Mouse (Mus musculus): ENCODE measurements around the gene Uba7. TPM values are rescaled to one million over a fixed set of nuclear protein-coding genes. Genes with fewer than 3 reads are reported as not detected.
"Not testable (repeated sequence)": the region's sequence is repeated elsewhere in the genome, so short reads cannot be mapped to it uniquely, and the experiment has no call there.

Gene Uba7
- polyA plus RNA-seq, 1 experiment from 2014 or later: 13.2 TPM

GRCm38 (mm10) chr9:108003531-108003890 lies 28.2 kb downstream of the Uba7 start:
- H3K4me1 ChIP-seq (ENCODE audit: control insufficient read depth, insufficient read depth, low read length): no peaks in the 10 kb centered on the region
- peak; percentile 19 for DNase-seq (ENCODE audit: low spot score)
- H3K27me3 ChIP-seq (ENCODE audit: control insufficient read depth, insufficient read depth, low read length): no peaks in the 10 kb centered on the region
- no peak for ATAC-seq (replicated peaks; ENCODE audit: insufficient number of reproducible peaks, low FRiP score, low TSS enrichment, low read depth)
- H3K4me2 ChIP-seq (ENCODE audit: low read depth, low read length): peak overlapping the region; percentile 54
- WGBS: 18% methylated on average over 8 of the region's 8 CpGs
- no peak overlapping the region for H3K27ac ChIP-seq (replicated peaks; ENCODE audit: low read depth, low read length)
- peak overlapping the region; percentile 94 for H3K9ac ChIP-seq (replicated peaks; ENCODE audit: low read length)
- H3K4me3 ChIP-seq (ENCODE audit: low read depth, low read length): peak overlapping the region; percentile 88
- H3K9me3 ChIP-seq (replicated peaks; ENCODE audit: control insufficient read depth, low read length): no peaks in the 10 kb centered on the region
- H3K36me3 ChIP-seq (replicated peaks; ENCODE audit: control insufficient read depth, insufficient read depth, low read depth, low read length): no peaks in the 10 kb centered on the region

- Histone ChIP-seq H3K9ac (replicated peaks; ENCODE audit: low read length) (no peak overlapping the region), H3K27ac (replicated peaks; ENCODE audit: low read depth, low read length) (no peak overlapping the region), H3K4me3 (ENCODE audit: low read depth, low read length) (no peak overlapping the region), H3K4me2 (ENCODE audit: low read depth, low read length) (no peak overlapping the region), H3K9me3 (replicated peaks; ENCODE audit: control insufficient read depth, low read length) (no peaks in the 10 kb centered on the region), H3K36me3 (replicated peaks; ENCODE audit: control insufficient read depth, insufficient read depth, low read depth, low read length) (no peaks in the 10 kb centered on the region), H3K27me3 (ENCODE audit: control insufficient read depth, insufficient read depth, low read length) (no peaks in the 10 kb centered on the region), H3K4me1 (ENCODE audit: control insufficient read depth, insufficient read depth, low read length) (no peaks in the 10 kb centered on the region)
- ATAC-seq (replicated peaks; ENCODE audit: insufficient number of reproducible peaks, low FRiP score, low TSS enrichment, low read depth) (no peak), DNase-seq (ENCODE audit: low spot score) (no peak)
- 92% methylated on average over 5 of the region's 5 CpGs for WGBS
Measured at GRCm38 (mm10) chr9:108008041-108008440, 32.7 kb downstream of the Uba7 start.

DNA sequence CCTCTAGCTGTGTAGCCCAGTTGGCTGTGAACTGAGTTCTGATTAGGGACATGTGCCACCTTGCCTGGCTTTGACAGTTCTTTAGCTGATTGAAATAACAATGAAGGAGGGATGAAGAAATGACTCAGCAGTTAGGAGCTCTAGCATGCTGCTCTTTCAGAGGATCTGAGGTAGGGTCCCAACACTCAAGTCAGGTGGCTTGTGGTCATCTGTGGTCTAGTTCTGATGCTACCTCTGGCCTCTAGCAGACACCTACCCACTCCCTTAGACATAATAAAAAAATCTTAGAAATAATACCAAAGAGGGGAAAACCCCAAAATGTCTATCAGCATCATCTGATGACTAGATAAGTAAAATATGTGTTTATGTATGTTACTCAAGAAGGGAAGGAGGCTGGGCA lies 35.1 kb downstream of the Uba7 start:
- no peak overlapping the region for H3K4me2 ChIP-seq (ENCODE audit: low read depth, low read length)
- H3K9me3 ChIP-seq (replicated peaks; ENCODE audit: control insufficient read depth, low read length): no peaks in the 10 kb centered on the region
- no peaks in the 10 kb centered on the region for H3K27me3 ChIP-seq (ENCODE audit: control insufficient read depth, insufficient read depth, low read length)
- H3K9ac ChIP-seq (replicated peaks; ENCODE audit: low read length): no peak overlapping the region
- no peak for DNase-seq (ENCODE audit: low spot score)
- no peak overlapping the region for H3K4me3 ChIP-seq (ENCODE audit: low read depth, low read length)
- no peaks in the 10 kb centered on the region for H3K36me3 ChIP-seq (replicated peaks; ENCODE audit: control insufficient read depth, insufficient read depth, low read depth, low read length)
- H3K4me1 ChIP-seq (ENCODE audit: control insufficient read depth, insufficient read depth, low read length): no peaks in the 10 kb centered on the region
- no peak for ATAC-seq (replicated peaks; ENCODE audit: insufficient number of reproducible peaks, low FRiP score, low TSS enrichment, low read depth)
- H3K27ac ChIP-seq (replicated peaks; ENCODE audit: low read depth, low read length): no peak overlapping the region

- 93% methylated on average over 2 of the region's 2 CpGs for WGBS
- not testable (repeated sequence) for DNase-seq (ENCODE audit: low spot score); H3K4me3 ChIP-seq (ENCODE audit: low read depth, low read length); H3K4me2 ChIP-seq (ENCODE audit: low read depth, low read length); H3K9ac ChIP-seq (replicated peaks; ENCODE audit: low read length); H3K9me3 ChIP-seq (replicated peaks; ENCODE audit: control insufficient read depth, low read length); H3K27ac ChIP-seq (replicated peaks; ENCODE audit: low read depth, low read length); H3K27me3 ChIP-seq (ENCODE audit: control insufficient read depth, insufficient read depth, low read length); H3K36me3 ChIP-seq (replicated peaks; ENCODE audit: control insufficient read depth, insufficient read depth, low read depth, low read length); ATAC-seq (replicated peaks; ENCODE audit: insufficient number of reproducible peaks, low FRiP score, low TSS enrichment, low read depth); H3K4me1 ChIP-seq (ENCODE audit: control insufficient read depth, insufficient read depth, low read length)
Measured at GRCm38 (mm10) chr9:108013577-108013976, 38.3 kb downstream of the Uba7 start.

DNA sequence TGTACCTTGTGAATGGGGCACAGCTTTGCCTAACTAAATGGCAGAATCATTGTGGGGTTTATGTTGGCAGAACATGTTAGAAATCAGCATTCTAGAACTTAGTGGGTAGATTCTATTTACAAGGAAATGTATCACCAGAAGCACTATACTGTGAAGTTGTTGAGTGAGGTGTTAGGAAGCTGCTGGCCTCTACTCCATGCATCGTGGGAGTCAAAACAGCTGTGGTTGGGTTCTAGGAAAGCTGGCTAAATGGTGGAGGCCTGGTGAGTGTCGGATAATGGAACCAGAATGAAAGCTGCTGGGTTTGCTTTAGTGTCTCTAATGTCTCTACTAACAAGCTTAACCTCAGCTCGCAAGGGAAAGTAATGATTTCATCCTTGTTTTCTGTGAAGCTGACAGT lies 41.8 kb downstream of the Uba7 start:
- H3K36me3 ChIP-seq (replicated peaks; ENCODE audit: control insufficient read depth, insufficient read depth, low read depth, low read length): no peaks in the 10 kb centered on the region
- H3K9ac ChIP-seq (replicated peaks; ENCODE audit: low read length): no peak overlapping the region
- 84% methylated on average over 3 of the region's 3 CpGs for WGBS
- H3K4me1 ChIP-seq (ENCODE audit: control insufficient read depth, insufficient read depth, low read length): no peaks in the 10 kb centered on the region
- H3K27ac ChIP-seq (replicated peaks; ENCODE audit: low read depth, low read length): no peak overlapping the region
- no peak for DNase-seq (ENCODE audit: low spot score)
- H3K4me3 ChIP-seq (ENCODE audit: low read depth, low read length): no peak overlapping the region
- no peaks in the 10 kb centered on the region for H3K9me3 ChIP-seq (replicated peaks; ENCODE audit: control insufficient read depth, low read length)
- no peak overlapping the region for H3K4me2 ChIP-seq (ENCODE audit: low read depth, low read length)
- ATAC-seq (replicated peaks; ENCODE audit: insufficient number of reproducible peaks, low FRiP score, low TSS enrichment, low read depth): no peak
- no peaks in the 10 kb centered on the region for H3K27me3 ChIP-seq (ENCODE audit: control insufficient read depth, insufficient read depth, low read length)

GRCm38 (mm10) chr9:108020741-108021140 lies 45.4 kb downstream of the Uba7 start:
- no peak overlapping the region for H3K4me3 ChIP-seq (ENCODE audit: low read depth, low read length)
- ATAC-seq (replicated peaks; ENCODE audit: insufficient number of reproducible peaks, low FRiP score, low TSS enrichment, low read depth) (no peak), DNase-seq (ENCODE audit: low spot score) (no peak)
- WGBS: 93% methylated on average over 1 of the region's 1 CpGs
- no peak overlapping the region for H3K9ac ChIP-seq (replicated peaks; ENCODE audit: low read length)
- H3K27me3 ChIP-seq (ENCODE audit: control insufficient read depth, insufficient read depth, low read length): no peaks in the 10 kb centered on the region
- H3K4me2 ChIP-seq (ENCODE audit: low read depth, low read length): no peak overlapping the region
- no peak overlapping the region for H3K27ac ChIP-seq (replicated peaks; ENCODE audit: low read depth, low read length)
- H3K36me3 ChIP-seq (replicated peaks; ENCODE audit: control insufficient read depth, insufficient read depth, low read depth, low read length): peaks cover 7% of the 10 kb centered on the region
- H3K9me3 ChIP-seq (replicated peaks; ENCODE audit: control insufficient read depth, low read length): no peaks in the 10 kb centered on the region
- no peaks in the 10 kb centered on the region for H3K4me1 ChIP-seq (ENCODE audit: control insufficient read depth, insufficient read depth, low read length)

DNA sequence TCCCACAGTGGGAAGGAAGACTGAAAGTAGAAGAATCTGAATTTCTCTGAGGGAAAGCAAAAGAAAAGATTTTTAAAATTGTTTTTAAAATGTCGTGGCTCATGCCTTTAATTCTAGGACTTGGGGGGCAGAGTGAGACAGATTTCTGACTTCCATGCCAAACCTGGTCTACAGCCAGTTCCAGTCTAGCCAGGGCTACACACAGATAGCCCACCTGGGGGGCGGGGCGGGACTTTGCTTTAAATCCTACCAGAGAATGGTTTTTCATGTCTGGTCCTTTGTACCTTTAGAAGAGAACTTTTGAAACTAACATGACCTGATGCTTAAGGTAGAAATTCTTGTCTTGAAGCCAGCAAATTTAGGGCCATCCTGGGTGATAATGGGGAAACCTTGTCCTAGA lies 47.9 kb downstream of the Uba7 start:
- 89% methylated on average over 3 of the region's 3 CpGs for WGBS
- Histone ChIP-seq H3K9ac (replicated peaks; ENCODE audit: low read length) (no peak overlapping the region), H3K4me3 (ENCODE audit: low read depth, low read length) (no peak overlapping the region), H3K27ac (replicated peaks; ENCODE audit: low read depth, low read length) (no peak overlapping the region), H3K4me2 (ENCODE audit: low read depth, low read length) (no peak overlapping the region), H3K4me1 (ENCODE audit: control insufficient read depth, insufficient read depth, low read length) (no peaks in the 10 kb centered on the region), H3K9me3 (replicated peaks; ENCODE audit: control insufficient read depth, low read length) (no peaks in the 10 kb centered on the region), H3K36me3 (replicated peaks; ENCODE audit: control insufficient read depth, insufficient read depth, low read depth, low read length) (peaks cover 22% of the 10 kb centered on the region), H3K27me3 (ENCODE audit: control insufficient read depth, insufficient read depth, low read length) (no peaks in the 10 kb centered on the region)
- DNase-seq (ENCODE audit: low spot score) (no peak), ATAC-seq (replicated peaks; ENCODE audit: insufficient number of reproducible peaks, low FRiP score, low TSS enrichment, low read depth) (no peak)

DNA sequence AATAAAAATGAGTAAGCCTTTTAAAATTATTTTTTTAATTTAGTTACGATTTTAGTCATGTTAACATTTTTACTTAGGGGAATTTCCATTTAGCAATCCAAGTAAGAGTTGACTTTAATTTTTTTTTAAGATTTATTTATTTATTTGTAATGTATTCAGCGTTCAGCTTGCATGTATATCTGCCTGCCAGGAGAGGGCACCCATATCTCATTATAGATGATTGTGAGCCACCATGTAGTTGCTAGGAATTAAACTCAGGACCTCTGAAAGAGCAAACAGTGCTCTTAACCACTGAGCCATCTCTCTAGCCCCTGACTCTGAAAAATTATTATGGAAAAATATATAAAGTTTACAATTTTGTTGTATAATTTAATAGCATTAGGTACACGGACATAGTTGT lies 51.3 kb downstream of the Uba7 start:
- H3K4me3 ChIP-seq (ENCODE audit: low read depth, low read length): no peak overlapping the region
- DNase-seq (ENCODE audit: low spot score) (no peak), ATAC-seq (replicated peaks; ENCODE audit: insufficient number of reproducible peaks, low FRiP score, low TSS enrichment, low read depth) (no peak)
- H3K27me3 ChIP-seq (ENCODE audit: control insufficient read depth, insufficient read depth, low read length): no peaks in the 10 kb centered on the region
- H3K4me2 ChIP-seq (ENCODE audit: low read depth, low read length): no peak overlapping the region
- no peak overlapping the region for H3K27ac ChIP-seq (replicated peaks; ENCODE audit: low read depth, low read length)
- H3K36me3 ChIP-seq (replicated peaks; ENCODE audit: control insufficient read depth, insufficient read depth, low read depth, low read length): peaks cover 22% of the 10 kb centered on the region
- H3K9me3 ChIP-seq (replicated peaks; ENCODE audit: control insufficient read depth, low read length): no peaks in the 10 kb centered on the region
- WGBS: 93% methylated on average over 3 of the region's 3 CpGs
- no peaks in the 10 kb centered on the region for H3K4me1 ChIP-seq (ENCODE audit: control insufficient read depth, insufficient read depth, low read length)
- H3K9ac ChIP-seq (replicated peaks; ENCODE audit: low read length): no peak overlapping the region

DNA sequence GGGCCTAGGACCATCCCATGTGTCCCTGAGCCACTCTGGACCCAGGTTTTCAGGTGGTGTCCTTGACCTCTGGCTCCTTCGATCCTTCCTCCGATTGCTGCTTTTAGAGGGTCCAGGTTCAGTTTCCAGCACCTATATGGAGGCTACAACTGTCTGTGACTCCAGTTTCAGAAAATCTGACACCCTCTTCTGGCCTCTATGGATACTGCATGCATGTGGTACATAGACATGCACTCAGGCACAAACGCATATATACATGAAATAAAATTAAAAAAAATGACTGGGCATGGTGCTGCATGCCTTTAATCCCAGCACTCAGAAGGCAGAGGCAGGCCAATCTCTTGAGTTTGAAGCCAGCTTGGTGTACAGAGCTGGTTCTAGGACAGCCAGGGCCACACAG lies 52.6 kb downstream of the Uba7 start:
- no peak overlapping the region for H3K9ac ChIP-seq (replicated peaks; ENCODE audit: low read length)
- no peak overlapping the region for H3K27ac ChIP-seq (replicated peaks; ENCODE audit: low read depth, low read length)
- 93% methylated on average over 3 of the region's 3 CpGs for WGBS
- peaks cover 24% of the 10 kb centered on the region for H3K36me3 ChIP-seq (replicated peaks; ENCODE audit: control insufficient read depth, insufficient read depth, low read depth, low read length)
- H3K4me3 ChIP-seq (ENCODE audit: low read depth, low read length): no peak overlapping the region
- ATAC-seq (replicated peaks; ENCODE audit: insufficient number of reproducible peaks, low FRiP score, low TSS enrichment, low read depth) (no peak), DNase-seq (ENCODE audit: low spot score) (no peak)
- no peaks in the 10 kb centered on the region for H3K4me1 ChIP-seq (ENCODE audit: control insufficient read depth, insufficient read depth, low read length)
- no peaks in the 10 kb centered on the region for H3K9me3 ChIP-seq (replicated peaks; ENCODE audit: control insufficient read depth, low read length)
- H3K4me2 ChIP-seq (ENCODE audit: low read depth, low read length): no peak overlapping the region
- H3K27me3 ChIP-seq (ENCODE audit: control insufficient read depth, insufficient read depth, low read length): no peaks in the 10 kb centered on the region

Measured in embryonic facial prominence, embryonic 11.5 days (tissue).